Mouse (Mus musculus) T-helper 2 cell (primary cell): Measurements from ENCODE around the gene Birc7.

Experiments used
- in situ Hi-C: fragments of 300-600 bp; cut with MboI, MseI; formaldehyde crosslinking; loops from one replicate; pipeline ENCODE4 v1.15.1; 2025; ENCODE audit warnings: high pct_unique_total_duplicates

Birc7 gene

DNA sequence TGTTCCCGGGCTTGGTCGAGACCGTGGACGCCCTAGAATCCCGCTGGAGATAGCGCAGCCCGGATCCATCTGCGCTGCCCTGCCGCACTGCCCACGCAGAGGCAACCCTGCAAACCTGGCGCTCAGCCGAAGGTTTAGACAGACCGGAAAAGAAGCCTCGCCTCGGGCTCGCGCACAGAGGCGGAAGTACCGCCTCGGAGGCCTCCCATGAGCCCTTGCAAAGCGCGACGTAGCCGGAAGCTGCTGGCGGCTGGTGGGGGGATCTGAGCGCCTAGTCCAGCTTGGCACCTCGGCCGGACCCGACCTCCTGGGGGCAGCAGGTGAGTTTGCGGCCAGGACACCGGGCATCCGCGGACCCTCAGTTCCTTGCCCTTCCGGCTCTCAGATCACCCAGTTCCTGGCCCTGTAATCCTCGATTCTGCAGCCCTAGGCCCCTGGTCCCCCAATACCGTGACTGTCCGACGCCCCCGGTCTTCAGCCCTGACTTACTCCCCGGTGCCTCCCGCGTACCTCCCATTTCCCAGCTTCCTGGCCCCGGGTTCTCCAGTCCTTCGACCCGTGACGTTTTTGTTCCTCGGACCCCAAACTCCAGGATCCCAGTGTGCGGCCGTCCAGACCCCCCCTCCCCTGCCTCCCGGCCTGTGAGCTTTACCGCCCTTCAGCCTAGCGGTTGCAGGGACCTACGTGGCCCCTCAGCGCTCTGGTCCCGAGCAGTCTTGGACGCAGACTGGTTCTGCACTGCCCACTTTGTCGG, 38.4 kb downstream of the Birc7 start, which contains the start of gene Arfgap1:
Arfgap1 (plus strand) TSS at position 216 of the 754 bp plus-strand sequence.
- in situ Hi-C loops = no loop called here

DNA sequence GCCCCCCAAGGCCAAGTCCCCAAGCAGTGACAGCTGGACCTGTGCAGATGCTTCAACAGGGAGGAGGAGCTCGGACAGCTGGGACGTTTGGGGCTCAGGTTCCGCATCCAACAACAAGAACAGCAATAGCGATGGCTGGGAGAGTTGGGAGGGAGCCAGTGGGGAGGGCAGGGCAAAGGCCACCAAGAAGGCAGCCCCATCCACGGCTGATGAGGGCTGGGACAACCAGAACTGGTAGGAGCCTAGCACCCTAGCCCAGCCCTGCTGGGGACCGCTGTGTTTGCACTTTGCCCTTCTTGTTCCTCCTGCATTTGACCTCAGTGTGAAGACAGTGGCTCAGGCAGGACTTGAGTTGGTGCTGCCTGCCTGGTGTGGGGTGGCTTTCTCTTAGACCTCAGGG, 52.3 kb downstream of the Birc7 start:
- in situ Hi-C loops = no loop called here
